Mouse (Mus musculus) liver, embryonic 12.5 days (tissue): ENCODE data around the gene Olfr1155. TPM values are rescaled to one million over a fixed set of nuclear protein-coding genes. Genes with fewer than 3 reads are reported as not detected.

Experiments used
- ATAC-seq: fragments of 200-750 bp; cut with Nextera tagmentation; 2 replicates; pipeline ENCODE4 v1.8.0; 2017; ENCODE audit warnings: moderate number of reproducible peaks, mild to moderate bottlenecking, moderate library complexity
- H3K27ac ChIP-seq: fragments of 300-500 bp; sonication (generic); 2 replicates; pipeline ENCODE4 v1.5.1; 2016; ENCODE audit warnings: mild to moderate bottlenecking
- H3K27me3 ChIP-seq: fragments of 300-500 bp; sonication (generic); replicated peaks from 2 replicates; pipeline ENCODE4 v1.6.1; 2016; ENCODE audit warnings: mild to moderate bottlenecking, moderate library complexity
- H3K36me3 ChIP-seq: fragments of 300-500 bp; sonication (generic); 2 replicates; pipeline ENCODE4 v1.6.1; 2016; ENCODE audit warnings: mild to moderate bottlenecking, moderate library complexity
- H3K4me1 ChIP-seq: fragments of 300-500 bp; sonication (generic); 2 replicates; pipeline ENCODE4 v1.6.1; 2016
- H3K4me2 ChIP-seq: fragments of 300-500 bp; sonication (generic); 2 replicates; pipeline ENCODE4 v1.6.1; 2016; ENCODE audit warnings: mild to moderate bottlenecking, moderate library complexity
- H3K4me3 ChIP-seq: fragments of 300-500 bp; sonication (generic); 2 replicates; pipeline ENCODE4 v1.5.1; 2016; ENCODE audit warnings: mild to moderate bottlenecking, moderate library complexity
- H3K9ac ChIP-seq: fragments of 300-500 bp; sonication (generic); 2 replicates; pipeline ENCODE4 v1.6.1; 2016; ENCODE audit warnings: mild to moderate bottlenecking, moderate library complexity
- H3K9me3 ChIP-seq: fragments of 300-500 bp; sonication (generic); replicated peaks from 2 replicates; pipeline ENCODE4 v1.6.1; 2016; ENCODE audit warnings: mild to moderate bottlenecking, moderate library complexity
- WGBS: fragments of 180-500 bp; shearing (Covaris S2); methylation state at CpG from one replicate; pipeline ENCODE4 v1.1.7; 2016; ENCODE audit not compliant: insufficient replicate concordance; 5-methylcytosine and 5-hydroxymethylcytosine counted together
- polyA plus RNA-seq: library from polyadenylated mRNA; unstranded; fragments of >200 nt; fragmentation: Nextera tagmentation; extraction: Ambion mirVana; gene quantifications from 2 replicates; pipeline ENCODE4 v1.2.1, GENCODE M21; 2016

Olfr1155 gene
- not detected in 2 replicates for polyA plus RNA-seq

GRCm38 (mm10) chr2:87945037-87945436 lies at the start of gene Olfr1155:
Gene Olfr1155, minus strand, starts transcription at chr2:87945137.
- Histone ChIP-seq H3K9me3 (no peaks in the 10 kb centered on the region), H3K36me3 (no peaks in the 10 kb centered on the region), H3K27ac (no peak within 1 kb of the TSS), H3K9ac (no peak within 1 kb of the TSS), H3K4me1 (no peaks in the 10 kb centered on the region), H3K27me3 (no peaks in the 10 kb centered on the region), H3K4me2 (no peak within 1 kb of the TSS), H3K4me3 (no peak within 1 kb of the TSS)
- 78% methylated on average over 1 of the region's 1 CpGs for WGBS
- ATAC-seq: no peak

GRCm38 (mm10) chr2:87989813-87990212 lies 44.9 kb upstream of the Olfr1155 start, which contains the start of gene Olfr1158:
Gene Olfr1158, plus strand, starts transcription at chr2:87990113.
- Histone ChIP-seq H3K27ac (no peak within 1 kb of the TSS), H3K4me3 (no peak within 1 kb of the TSS), H3K27me3 (no peaks in the 10 kb centered on the region), H3K36me3 (no peaks in the 10 kb centered on the region), H3K4me2 (no peak within 1 kb of the TSS), H3K9ac (no peak within 1 kb of the TSS), H3K9me3 (no peaks in the 10 kb centered on the region; the same call in 1 of the 2 replicates), H3K4me1 (no peaks in the 10 kb centered on the region)
- ATAC-seq: no peak

- Histone ChIP-seq H3K9ac (no peak within 1 kb of the TSS), H3K4me2 (no peak within 1 kb of the TSS), H3K4me3 (no peak within 1 kb of the TSS), H3K27me3 (no peaks in the 10 kb centered on the region), H3K4me1 (no peaks in the 10 kb centered on the region), H3K36me3 (no peaks in the 10 kb centered on the region), H3K9me3 (no peaks in the 10 kb centered on the region), H3K27ac (no peak within 1 kb of the TSS)
- ATAC-seq: no peak
- 54% methylated on average over 3 of the region's 3 CpGs for WGBS
Measured at GRCm38 (mm10) chr2:87974563-87974962, 29.6 kb upstream of the Olfr1155 start, which contains the start of gene Olfr74. Gene Olfr74, minus strand, starts transcription at chr2:87974663.

- H3K27ac ChIP-seq: no peak within 1 kb of the TSS
- no peak within 1 kb of the TSS for H3K4me2 ChIP-seq
- H3K27me3 ChIP-seq: no peaks in the 10 kb centered on the region
- no peak within 1 kb of the TSS for H3K9ac ChIP-seq
- WGBS: 89% methylated on average over 4 of the region's 4 CpGs
- no peaks in the 10 kb centered on the region for H3K4me1 ChIP-seq
- H3K9me3 ChIP-seq: no peaks in the 10 kb centered on the region
- no peaks in the 10 kb centered on the region for H3K36me3 ChIP-seq
- no peak for ATAC-seq
- H3K4me3 ChIP-seq: no peak within 1 kb of the TSS
Measured at GRCm38 (mm10) chr2:87968199-87968598, 23.3 kb upstream of the Olfr1155 start, which contains the start of gene Olfr1157. Gene Olfr1157, minus strand, starts transcription at chr2:87968299.

GRCm38 (mm10) chr2:87953000-87953399 lies 8.1 kb upstream of the Olfr1155 start, which contains the start of gene Olfr1156:
Gene Olfr1156, minus strand, starts transcription at chr2:87953100.
- no peak within 1 kb of the TSS for H3K4me3 ChIP-seq
- no peak for ATAC-seq
- no peaks in the 10 kb centered on the region for H3K9me3 ChIP-seq
- H3K36me3 ChIP-seq: no peaks in the 10 kb centered on the region
- no peaks in the 10 kb centered on the region for H3K4me1 ChIP-seq
- H3K9ac ChIP-seq: no peak within 1 kb of the TSS
- H3K4me2 ChIP-seq: no peak within 1 kb of the TSS
- H3K27me3 ChIP-seq: no peaks in the 10 kb centered on the region
- no peak within 1 kb of the TSS for H3K27ac ChIP-seq

- Histone ChIP-seq H3K27me3 (no peaks in the 10 kb centered on the region), H3K4me2 (no peak within 1 kb of the TSS), H3K4me1 (no peaks in the 10 kb centered on the region), H3K27ac (no peak within 1 kb of the TSS), H3K9me3 (no peaks in the 10 kb centered on the region), H3K4me3 (no peak within 1 kb of the TSS), H3K9ac (no peak within 1 kb of the TSS), H3K36me3 (no peaks in the 10 kb centered on the region)
- no peak for ATAC-seq
- 80% methylated on average over 1 of the region's 1 CpGs for WGBS
Measured at GRCm38 (mm10) chr2:87905066-87905465, 39.9 kb downstream of the Olfr1155 start, which contains the start of gene Olfr1154. Gene Olfr1154, minus strand, starts transcription at chr2:87905166.

- H3K4me2 ChIP-seq: no peak within 1 kb of the TSS
- 48% methylated on average over 1 of the region's 1 CpGs for WGBS
- H3K4me1 ChIP-seq: no peaks in the 10 kb centered on the region
- no peaks in the 10 kb centered on the region for H3K9me3 ChIP-seq
- H3K9ac ChIP-seq: no peak within 1 kb of the TSS
- H3K27ac ChIP-seq: no peak within 1 kb of the TSS
- no peak for ATAC-seq
- no peaks in the 10 kb centered on the region for H3K36me3 ChIP-seq
- H3K4me3 ChIP-seq: no peak within 1 kb of the TSS
- no peaks in the 10 kb centered on the region for H3K27me3 ChIP-seq
Measured at GRCm38 (mm10) chr2:87894662-87895061, 50.3 kb downstream of the Olfr1155 start, which contains the start of gene Olfr1153. Gene Olfr1153, plus strand, starts transcription at chr2:87894962.

Other genes with a start within 250 kb of the Olfr1155 start
- not detected in 2 replicates for gene Olfr1137, start 232.0 kb downstream of the Olfr1155 start, polyA plus RNA-seq
- gene Olfr1138, start 205.2 kb downstream of the Olfr1155 start, polyA plus RNA-seq: not detected in 2 replicates
- gene Olfr1140, start 201.4 kb downstream of the Olfr1155 start, polyA plus RNA-seq: not detected in 2 replicates
- not detected in 2 replicates for gene Olfr1141, start 191.1 kb downstream of the Olfr1155 start, polyA plus RNA-seq
- gene Olfr152, start 165.7 kb downstream of the Olfr1155 start, polyA plus RNA-seq: not detected in 2 replicates
- not detected in 2 replicates for gene Olfr1143, start 144.5 kb downstream of the Olfr1155 start, polyA plus RNA-seq
- gene Olfr1145, start 135.3 kb downstream of the Olfr1155 start, polyA plus RNA-seq: not detected in 2 replicates
- not detected in 2 replicates for gene Olfr1148, start 114.6 kb downstream of the Olfr1155 start, polyA plus RNA-seq
- not detected in 2 replicates for gene Olfr1150-ps1, start 101.1 kb downstream of the Olfr1155 start, polyA plus RNA-seq
- not detected in 2 replicates for gene Olfr1151, start 89.3 kb downstream of the Olfr1155 start, polyA plus RNA-seq
- gene Olfr1152, start 78.6 kb downstream of the Olfr1155 start, polyA plus RNA-seq: not detected in 2 replicates
- not detected in 2 replicates for gene Olfr1153, start 50.2 kb downstream of the Olfr1155 start, polyA plus RNA-seq
- gene Olfr1154, start 40.0 kb downstream of the Olfr1155 start, polyA plus RNA-seq: not detected in 2 replicates
- not detected in 2 replicates for gene Olfr1156, start 8.0 kb upstream of the Olfr1155 start, polyA plus RNA-seq
- not detected in 2 replicates for gene Olfr1157, start 23.2 kb upstream of the Olfr1155 start, polyA plus RNA-seq
- gene Olfr74, start 29.5 kb upstream of the Olfr1155 start, polyA plus RNA-seq: not detected in 2 replicates
- not detected in 2 replicates for gene Olfr1158, start 45.0 kb upstream of the Olfr1155 start, polyA plus RNA-seq
- not detected in 2 replicates for gene Olfr1160, start 63.1 kb upstream of the Olfr1155 start, polyA plus RNA-seq
- gene Olfr1161, start 77.6 kb upstream of the Olfr1155 start, polyA plus RNA-seq: not detected in 2 replicates
- gene Olfr73, start 92.6 kb upstream of the Olfr1155 start, polyA plus RNA-seq: not detected in 2 replicates
- gene Olfr1162, start 106.0 kb upstream of the Olfr1155 start, polyA plus RNA-seq: not detected in 2 replicates
- not detected in 2 replicates for gene Olfr1163, start 126.7 kb upstream of the Olfr1155 start, polyA plus RNA-seq
- not detected in 2 replicates for gene Olfr1164, start 148.8 kb upstream of the Olfr1155 start, polyA plus RNA-seq
- gene Olfr1166, start 183.1 kb upstream of the Olfr1155 start, polyA plus RNA-seq: not detected in 2 replicates
- not detected in 2 replicates for gene Olfr1167, start 210.1 kb upstream of the Olfr1155 start, polyA plus RNA-seq
- not detected in 2 replicates for gene Olfr1168, start 236.7 kb upstream of the Olfr1155 start, polyA plus RNA-seq